Mouse (Mus musculus): Measurements from ENCODE around the gene Nrgn.
A peak's percentile ranks its signal among the peaks of the same experiment; 100 is the strongest.

The Nrgn gene

GRCm38 (mm10) chr9:37552536-37553293 is at the start of gene Nrgn:
TSS of gene Nrgn (minus strand) at chr9:37552904.
- DNase-seq (ENCODE audit: low spot score), result peak; percentile 92

DNA sequence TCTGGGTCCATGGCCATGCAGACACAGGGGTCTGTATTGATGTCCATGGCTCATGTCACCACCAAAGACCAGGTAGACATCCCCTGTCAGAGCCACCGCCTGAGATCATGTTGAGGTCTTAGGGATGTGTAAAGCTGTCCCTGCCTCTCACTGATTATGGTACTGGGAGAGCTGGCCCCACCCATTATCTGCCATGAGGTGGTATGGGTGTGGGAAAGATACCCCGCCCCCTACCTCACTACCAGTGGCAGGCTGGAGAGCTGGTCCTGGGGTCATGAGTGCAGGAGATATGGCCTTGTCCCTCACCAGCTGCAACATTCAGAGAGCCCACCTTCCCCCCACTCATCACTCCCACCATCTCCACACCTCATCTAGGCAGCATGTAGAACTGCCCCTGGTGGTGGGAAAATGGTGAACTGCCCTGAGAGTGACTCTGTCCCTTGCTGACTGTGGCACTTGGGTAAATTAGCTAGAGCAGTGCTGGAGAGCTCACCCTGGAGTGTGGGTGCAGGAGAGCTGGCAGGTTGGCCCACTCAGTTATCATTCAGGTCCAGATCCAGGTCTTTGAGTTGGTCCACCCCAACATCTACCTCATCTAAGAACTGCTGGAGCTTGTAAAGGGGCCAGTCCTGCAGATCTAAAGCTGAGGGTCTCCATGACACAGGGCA is 48.0 kb upstream of the Nrgn start:
- DNase-seq (ENCODE audit: low spot score), result no peak

GRCm38 (mm10) chr9:37598637-37599036 is 45.9 kb upstream of the Nrgn start:
- no peak for DNase-seq (ENCODE audit: low spot score)

DNA sequence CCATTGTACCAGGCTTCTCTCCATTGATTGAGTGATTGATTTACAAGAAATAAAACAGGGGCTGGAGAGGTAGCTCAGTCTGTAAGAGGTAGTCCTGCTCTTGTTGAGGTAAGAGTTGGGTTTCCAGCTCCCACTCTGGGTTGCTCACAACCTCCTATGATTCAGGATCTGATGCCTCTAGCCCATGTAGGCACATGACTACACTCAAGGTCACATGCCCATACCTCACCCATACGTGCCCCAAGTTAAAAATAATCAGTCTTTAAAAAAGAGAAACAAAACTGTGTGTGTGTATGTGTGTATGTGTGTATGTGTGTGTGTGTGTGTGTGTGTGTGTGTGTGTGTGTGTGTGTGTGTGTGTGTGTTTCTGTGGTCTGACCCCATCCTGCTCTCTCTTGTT is 42.9 kb upstream of the Nrgn start:
- no peak for DNase-seq (ENCODE audit: low spot score)

DNA sequence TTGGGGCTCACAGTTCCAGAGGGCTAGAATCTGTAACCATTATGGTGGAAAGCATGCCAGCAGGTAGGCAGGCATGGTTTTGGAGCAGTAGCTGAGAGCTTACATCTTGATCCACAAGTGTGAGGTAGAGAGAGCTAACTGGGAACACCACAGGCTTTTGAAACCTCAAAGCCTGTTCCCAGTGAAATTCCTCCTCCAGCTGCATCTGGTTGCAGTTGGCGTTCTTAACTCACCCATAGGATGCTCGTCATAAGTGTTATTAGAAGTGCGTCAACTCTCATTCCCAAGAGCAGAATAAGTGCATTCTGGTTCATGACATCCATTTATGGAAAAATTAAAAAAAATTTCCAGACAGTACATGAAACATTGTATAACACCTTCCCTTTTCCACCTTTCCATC is 41.0 kb upstream of the Nrgn start:
- no peak for DNase-seq (ENCODE audit: low spot score)

- DNase-seq (ENCODE audit: low spot score), result no peak
Observed at GRCm38 (mm10) chr9:37592633-37593032, 39.9 kb upstream of the Nrgn start.

DNA sequence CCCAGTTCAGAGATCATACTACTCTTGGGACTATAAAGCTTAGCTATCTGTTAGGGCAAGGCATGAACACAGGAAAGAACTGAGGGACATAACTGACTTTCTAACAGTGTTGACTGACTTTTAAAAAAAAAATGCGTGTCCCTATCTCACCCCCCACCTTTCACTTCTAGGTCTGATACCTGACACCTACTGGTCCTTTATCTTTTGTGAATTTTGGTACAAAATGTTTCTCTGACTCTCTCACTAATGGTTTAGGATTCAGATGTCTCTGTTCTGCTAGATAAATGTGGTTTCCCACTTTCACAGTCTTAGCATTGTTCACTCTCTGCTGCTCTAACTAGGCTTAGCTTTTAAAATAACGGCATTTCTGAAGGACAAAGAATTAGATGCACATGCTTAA is 39.3 kb upstream of the Nrgn start:
- DNase-seq (ENCODE audit: low spot score), result no peak

- no peak for DNase-seq (ENCODE audit: low spot score)
Observed at GRCm38 (mm10) chr9:37590381-37590780, 37.7 kb upstream of the Nrgn start.

DNA sequence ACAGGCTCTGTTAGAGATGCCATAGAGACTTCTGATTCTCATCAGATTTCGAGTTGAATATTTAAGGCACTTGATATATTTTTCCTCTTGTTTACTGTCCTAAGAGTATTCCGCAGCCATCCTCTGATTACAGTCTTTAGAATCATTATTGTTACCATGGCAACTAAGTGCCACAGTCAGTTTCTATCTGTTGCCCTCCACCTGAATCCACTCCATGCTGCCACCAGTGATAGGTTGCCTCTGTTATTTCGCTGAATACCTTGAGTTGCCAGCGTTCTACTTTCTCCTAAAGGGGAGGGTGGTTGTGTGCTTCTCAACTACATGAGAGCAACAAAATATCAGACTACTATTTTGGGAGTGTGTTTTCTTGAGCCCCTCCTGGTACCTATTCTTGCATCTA is 34.0 kb upstream of the Nrgn start:
- DNase-seq (ENCODE audit: low spot score), result no peak

GRCm38 (mm10) chr9:37583594-37583993 is 30.9 kb upstream of the Nrgn start:
- DNase-seq (ENCODE audit: low spot score), result no peak

DNA sequence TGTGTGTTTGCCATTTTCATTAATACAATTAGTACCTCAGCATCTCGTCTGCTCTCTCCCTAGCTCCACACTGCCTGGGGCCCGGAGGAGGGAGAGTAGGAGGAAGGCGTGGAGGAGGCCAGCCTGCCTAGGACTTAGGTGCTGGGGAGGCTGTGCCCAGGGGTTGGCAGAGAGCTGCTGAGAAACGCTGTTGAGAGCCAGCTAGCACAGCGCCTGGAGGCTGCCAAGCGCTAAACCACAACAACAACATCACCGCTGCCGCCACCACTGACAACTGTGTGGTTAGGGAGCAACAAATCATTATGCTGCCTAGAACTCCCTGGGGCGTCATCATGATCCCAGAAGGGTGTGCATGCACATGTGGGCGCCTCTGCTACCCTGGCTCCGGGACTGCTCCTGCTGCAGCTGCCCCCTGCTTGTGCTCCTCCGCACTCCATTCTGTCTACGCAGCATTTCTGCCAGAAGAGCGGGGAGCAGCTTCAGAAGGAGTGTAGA is 23.8 kb upstream of the Nrgn start:
- DNase-seq (ENCODE audit: low spot score), result no peak

- DNase-seq (ENCODE audit: low spot score), result no peak
Observed at GRCm38 (mm10) chr9:37572204-37572876, 19.6 kb upstream of the Nrgn start.

- DNase-seq (ENCODE audit: low spot score), result no peak
Observed at GRCm38 (mm10) chr9:37569231-37569835, 16.6 kb upstream of the Nrgn start.

- DNase-seq (ENCODE audit: low spot score), result no peak
Observed at GRCm38 (mm10) chr9:37568605-37569214, 16.0 kb upstream of the Nrgn start.

GRCm38 (mm10) chr9:37567892-37568604 is 15.3 kb upstream of the Nrgn start:
- no peak for DNase-seq (ENCODE audit: low spot score)

DNA sequence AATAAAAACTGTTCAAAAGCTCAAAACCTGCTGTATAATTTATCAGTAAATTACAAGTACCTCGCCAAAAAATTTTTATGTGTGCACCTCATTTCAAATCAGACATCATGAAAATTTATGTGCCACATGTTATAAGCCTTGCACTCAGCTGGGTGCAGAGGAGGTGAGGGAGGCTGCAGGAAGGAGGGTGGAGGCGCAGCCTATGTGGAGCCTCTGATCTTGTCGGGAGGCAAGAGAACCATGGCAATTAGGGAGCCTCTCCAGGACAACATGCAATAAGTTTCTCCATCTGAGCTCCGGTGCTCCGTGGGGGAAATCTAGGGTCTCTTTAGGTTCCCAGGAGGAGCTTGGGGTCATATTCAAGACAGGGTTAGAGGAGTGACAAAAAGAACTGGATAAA is 14.8 kb upstream of the Nrgn start:
- DNase-seq (ENCODE audit: low spot score), result no peak

GRCm38 (mm10) chr9:37567019-37567418 is 14.3 kb upstream of the Nrgn start:
- no peak for DNase-seq (ENCODE audit: low spot score)

GRCm38 (mm10) chr9:37563805-37564204 is 11.1 kb upstream of the Nrgn start:
- DNase-seq (ENCODE audit: low spot score), result no peak

- DNase-seq (ENCODE audit: low spot score), result no peak
Observed at GRCm38 (mm10) chr9:37560617-37561016, 7.9 kb upstream of the Nrgn start.

- no peak for DNase-seq (ENCODE audit: low spot score)
Observed at GRCm38 (mm10) chr9:37556366-37556765, 3.7 kb upstream of the Nrgn start.

All from embryo, embryonic 10.5 days (tissue).